ENCODE assay signal across 21 mouse cellular contexts in genomic region chr14:73861782-73862181, GRCm38 (mm10).
DNase-seq lines count a peak whose midpoint lies in the region; ATAC-seq lines count a peak whose summit lies in the region.
"Had no signal": no experiment of that assay in that cellular context is flagged by ENCODE, and none has a peak within 500 bp of the region (broad histone marks: within the 10 kb centered on the region; RNA-seq: fewer than 3 reads in every experiment).

No protein-coding gene starts in this region.

- H3K27ac ChIP-seq in hindbrain, embryonic 10.5 days, result no peak overlapping the region
- no peak overlapping the region for H3K27ac ChIP-seq in hindbrain, embryonic 14.5 days
- H3K27ac ChIP-seq in embryonic facial prominence, embryonic 11.5 days (replicated peaks; ENCODE audit: low read depth, low read length), result no peak overlapping the region
- H3K27ac ChIP-seq: embryonic facial prominence, embryonic 12.5 days; heart, embryonic 13.5 days; left cerebral cortex, adult 2 months; limb, embryonic 13.5 days had no signal

- H3K4me1 ChIP-seq in hindbrain, embryonic 10.5 days (replicated peaks), result no peaks in the 10 kb centered on the region
- no peaks in the 10 kb centered on the region for H3K4me1 ChIP-seq in hindbrain, embryonic 14.5 days (replicated peaks; ENCODE audit: control insufficient read depth, insufficient read depth, low read length)
- H3K4me1 ChIP-seq in embryonic facial prominence, embryonic 11.5 days (ENCODE audit: control insufficient read depth, insufficient read depth, low read length), result no peaks in the 10 kb centered on the region
- H3K4me1 ChIP-seq: embryonic facial prominence, embryonic 12.5 days; heart, embryonic 13.5 days; limb, embryonic 13.5 days had no signal

- no peaks in the 10 kb centered on the region for H3K27me3 ChIP-seq in hindbrain, embryonic 10.5 days (ENCODE audit: insufficient read depth, poor library complexity, severe bottlenecking)
- no peaks in the 10 kb centered on the region for H3K27me3 ChIP-seq in hindbrain, embryonic 14.5 days (ENCODE audit: control insufficient read depth, insufficient read depth, low read length)
- no peaks in the 10 kb centered on the region for H3K27me3 ChIP-seq in embryonic facial prominence, embryonic 11.5 days (ENCODE audit: control insufficient read depth, insufficient read depth, low read length)
- H3K27me3 ChIP-seq: embryonic facial prominence, embryonic 12.5 days; heart, embryonic 13.5 days; limb, embryonic 13.5 days had no signal

- intact Hi-C loops in left cerebral cortex, postnatal 4 days (cut with DNase I), result no loop called here

- H3K4me3 ChIP-seq in hindbrain, embryonic 10.5 days, result no peak overlapping the region
- no peak overlapping the region for H3K4me3 ChIP-seq in hindbrain, embryonic 14.5 days (replicated peaks; ENCODE audit: low read length)
- H3K4me3 ChIP-seq in embryonic facial prominence, embryonic 11.5 days (ENCODE audit: low read depth, low read length), result no peak overlapping the region
- H3K4me3 ChIP-seq: embryonic facial prominence, embryonic 12.5 days; heart, embryonic 13.5 days; left cerebral cortex, adult 2 months; limb, embryonic 13.5 days had no signal

- H3K36me3 ChIP-seq in hindbrain, embryonic 10.5 days, result no peaks in the 10 kb centered on the region
- no peaks in the 10 kb centered on the region for H3K36me3 ChIP-seq in hindbrain, embryonic 14.5 days (replicated peaks; ENCODE audit: control insufficient read depth, insufficient read depth)
- H3K36me3 ChIP-seq in embryonic facial prominence, embryonic 11.5 days (replicated peaks; ENCODE audit: control insufficient read depth, insufficient read depth, low read depth, low read length), result no peaks in the 10 kb centered on the region
- H3K36me3 ChIP-seq: embryonic facial prominence, embryonic 12.5 days; G1E; heart, embryonic 13.5 days; limb, embryonic 13.5 days had no signal

- no peak overlapping the region for H3K4me2 ChIP-seq in hindbrain, embryonic 14.5 days (replicated peaks)
- no peak overlapping the region for H3K4me2 ChIP-seq in embryonic facial prominence, embryonic 11.5 days (ENCODE audit: low read depth, low read length)
- H3K4me2 ChIP-seq: embryonic facial prominence, embryonic 12.5 days; heart, embryonic 13.5 days; limb, embryonic 13.5 days had no signal

- peak; percentile 3 for DNase-seq in hindbrain, embryonic 10.5 days (ENCODE audit: low spot score)
- no peak for DNase-seq in hindbrain, embryonic 14.5 days (ENCODE audit: low spot score)
- DNase-seq in 3T3-L1 (ENCODE audit: low read depth, low spot score) (peak; percentile 13), NIH3T3 (ENCODE audit: low read depth) (peak; percentile 66)
- DNase-seq in embryonic facial prominence, embryonic 11.5 days (ENCODE audit: low spot score), result peak; percentile 43
- no peak for DNase-seq in left cerebral cortex, postnatal 4 days
- no peak for DNase-seq in Muller cell, postnatal 12 days (ENCODE audit: inconsistent ontology term)
- DNase-seq in gastrocnemius, postnatal 4 days (ENCODE audit: low spot score in 2 of 2), result no peak
- DNase-seq: cerebellum, adult 9-11 months; gastrocnemius, postnatal 25 days; heart, postnatal 36 days; right cerebral cortex, postnatal 4 days; thymus, adult 18-20 months had no signal

- WGBS in hindbrain, embryonic 10.5 days, result 40% methylated on average over 2 of the region's 2 CpGs
- 65% methylated on average over 2 of the region's 2 CpGs for WGBS in hindbrain, embryonic 14.5 days
- WGBS in embryonic facial prominence, embryonic 11.5 days, result 44% methylated on average over 2 of the region's 2 CpGs

- ATAC-seq in hindbrain, embryonic 14.5 days (ENCODE audit: low FRiP score), result no peak
- no peak for ATAC-seq in embryonic facial prominence, embryonic 11.5 days (replicated peaks; ENCODE audit: insufficient number of reproducible peaks, low FRiP score, low TSS enrichment, low read depth)
- ATAC-seq: activated CD4-positive, CD25-positive, alpha-beta regulatory T cell, adult 4 months; CD4-positive, CD25-positive, alpha-beta regulatory T cell, adult 4 months; inflammation-experienced regulatory T-cells, adult 6 months had no signal

- H3K9me3 ChIP-seq in hindbrain, embryonic 10.5 days, result no peaks in the 10 kb centered on the region
- H3K9me3 ChIP-seq in hindbrain, embryonic 14.5 days (ENCODE audit: control insufficient read depth, low read length), result no peaks in the 10 kb centered on the region
- no peaks in the 10 kb centered on the region for H3K9me3 ChIP-seq in embryonic facial prominence, embryonic 11.5 days (replicated peaks; ENCODE audit: control insufficient read depth, low read length)
- H3K9me3 ChIP-seq: embryonic facial prominence, embryonic 12.5 days; G1E; heart, embryonic 13.5 days; limb, embryonic 13.5 days had no signal

- H3K9ac ChIP-seq in hindbrain, embryonic 14.5 days, result no peak overlapping the region
- no peak overlapping the region for H3K9ac ChIP-seq in embryonic facial prominence, embryonic 11.5 days (replicated peaks; ENCODE audit: low read length)
- H3K9ac ChIP-seq: embryonic facial prominence, embryonic 12.5 days; heart, embryonic 13.5 days; limb, embryonic 13.5 days had no signal

Comparison
In these comparisons a context has a peak if more than half of its experiments do, and no peak if none do; other contexts are left out.
1. DNase-seq: peak in hindbrain, embryonic 10.5 days (single experiment), 3T3-L1 (single experiment), NIH3T3 (single experiment) and embryonic facial prominence, embryonic 11.5 days (single experiment); none in hindbrain, embryonic 14.5 days (single experiment), left cerebral cortex, postnatal 4 days (single experiment), Muller cell, postnatal 12 days (single experiment) and gastrocnemius, postnatal 4 days (0 of 2).